Mouse (Mus musculus): ENCODE measurements around the gene Ip6k2. TPM values are rescaled to one million over a fixed set of nuclear protein-coding genes. Genes with fewer than 3 reads are reported as not detected.

Gene Ip6k2
- 22.3 and 29.4 TPM in 2 replicates for polyA plus RNA-seq (2021; fragmentation: Nextera tagmentation)
- long read RNA-seq, experiment 1, transcript Ip6k2-207 (2 exons, 2,820 nt) = major isoform, 8 of 21 reads
- long read RNA-seq, experiment 1, partial matches to known transcripts = 1 of 21 reads
- long read RNA-seq, experiment 1, other reads (novel, unspliced or antisense) = 5 of 21 reads
- long read RNA-seq, experiment 2, transcript Ip6k2-204 (3 exons, 1,191 nt) = major isoform, 5 of 19 reads
- long read RNA-seq, experiment 2, partial matches to known transcripts = 0 of 19 reads
- long read RNA-seq, experiment 2, other reads (novel, unspliced or antisense) = 8 of 19 reads

DNA sequence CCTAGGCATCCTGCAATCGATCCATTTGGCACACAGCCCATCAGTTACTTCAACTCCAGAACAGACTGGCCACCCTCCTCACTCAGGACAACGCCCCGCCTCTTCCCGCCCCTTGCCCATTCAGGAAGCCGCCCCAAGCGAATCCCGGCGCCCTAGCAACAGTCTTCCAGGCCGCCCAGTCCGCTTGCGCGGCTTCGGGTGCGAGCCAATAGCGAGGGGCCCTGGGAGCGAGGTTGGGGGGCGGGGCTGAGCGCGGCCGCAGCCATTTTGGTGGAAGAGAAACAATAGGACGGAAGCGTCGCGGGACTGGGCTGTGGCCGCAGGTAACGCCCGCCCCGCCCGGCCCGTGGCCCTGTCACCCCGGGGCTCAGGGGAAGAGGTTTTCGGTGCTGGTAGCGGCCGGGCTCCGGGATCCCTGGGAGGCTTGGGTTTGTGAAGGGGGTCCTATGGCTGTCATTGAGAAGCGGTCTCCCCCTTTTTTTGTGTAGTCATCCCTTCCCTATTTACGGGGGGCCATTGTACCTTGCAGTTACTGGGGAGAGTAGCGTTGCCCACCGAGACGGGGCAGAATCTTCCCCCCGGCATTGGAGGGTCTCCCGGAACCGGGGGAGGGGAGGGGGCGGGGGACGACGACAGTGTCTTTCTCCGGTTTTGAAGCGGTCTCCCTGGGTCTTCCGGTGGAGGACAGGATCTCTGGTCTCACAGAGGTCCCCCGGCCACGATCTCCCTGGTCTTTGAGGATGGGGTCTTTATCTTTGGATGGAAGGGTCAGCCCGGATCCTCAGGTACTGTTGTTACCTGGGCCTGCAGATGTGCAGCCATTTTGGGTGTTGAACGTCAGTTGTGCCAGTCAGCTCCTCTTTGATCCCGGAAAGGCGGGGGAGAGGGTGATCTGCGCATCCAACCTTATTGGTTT lies at the start of gene Ip6k2:
Gene Ip6k2 (plus strand): TSS at position 249 of the 916 bp plus-strand sequence.

DNA sequence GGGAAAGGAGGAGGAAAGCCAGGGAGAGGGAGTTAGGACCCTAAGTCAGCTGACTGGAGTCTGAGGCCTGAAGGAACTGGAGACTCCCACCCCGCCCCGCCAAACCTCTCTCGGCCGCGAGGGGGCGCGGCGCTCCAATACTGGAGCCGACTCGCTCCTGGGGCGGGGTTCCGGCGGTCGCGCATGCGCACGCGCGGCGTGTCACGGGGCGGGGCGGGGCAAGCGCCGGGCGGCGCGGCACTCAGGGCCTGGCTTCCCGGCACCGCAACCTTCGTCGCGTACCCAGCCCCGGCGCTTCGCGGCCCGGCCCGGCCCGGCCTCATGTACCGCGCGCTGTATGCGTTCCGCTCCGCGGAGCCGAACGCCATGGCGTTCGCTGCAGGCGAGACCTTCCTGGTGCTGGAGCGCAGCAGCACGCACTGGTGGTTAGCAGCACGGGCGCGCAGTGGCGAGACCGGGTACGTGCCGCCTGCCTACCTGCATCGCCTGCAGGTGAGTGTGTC lies 24.6 kb downstream of the Ip6k2 start, which contains the start of gene Nckipsd:
Gene Nckipsd (plus strand): TSS at position 206 of the 503 bp plus-strand sequence.

DNA sequence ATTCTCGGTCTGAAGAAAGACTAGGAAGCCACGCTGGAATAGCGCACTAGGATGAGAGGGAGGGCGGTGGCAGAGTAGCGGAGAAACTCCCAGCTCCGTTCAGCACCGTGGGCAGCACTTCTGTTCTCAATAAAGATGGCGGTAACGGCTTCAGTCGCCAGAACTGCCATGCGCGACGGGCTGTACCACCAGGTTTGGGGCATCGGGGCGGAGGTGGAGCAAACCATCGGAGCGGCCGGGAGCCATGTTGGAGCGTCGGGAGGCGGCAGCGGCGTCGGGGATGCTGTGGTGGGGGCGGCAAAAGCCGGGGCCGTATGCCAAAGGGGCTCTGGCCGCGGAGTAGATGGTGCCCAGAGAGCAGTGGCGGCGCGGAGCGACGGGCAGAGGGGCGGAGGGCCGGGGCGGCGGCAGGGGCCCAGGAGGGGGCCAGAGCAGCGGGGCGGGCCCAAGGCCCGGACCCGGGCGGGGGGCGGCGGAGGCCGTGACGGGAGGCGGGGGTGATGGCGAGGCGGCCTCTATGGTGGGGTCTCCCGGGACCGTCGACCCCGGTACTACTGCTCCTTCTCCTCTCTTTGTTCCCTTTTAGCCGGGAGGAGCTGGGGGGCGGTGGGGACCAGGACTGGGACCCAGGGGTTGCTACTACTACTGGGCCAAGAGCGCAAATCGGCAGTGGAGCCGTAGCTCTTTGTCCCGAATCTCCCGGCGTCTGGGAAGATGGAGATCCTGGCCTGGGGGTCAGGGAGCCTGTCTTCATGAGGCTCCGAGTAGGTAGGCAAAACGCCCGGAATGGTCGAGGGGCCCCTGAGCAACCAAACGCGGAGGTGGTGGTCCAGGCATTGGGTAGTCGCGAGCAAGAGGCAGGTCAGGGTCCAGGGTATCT lies 42.5 kb downstream of the Ip6k2 start, which contains the start of gene Celsr3:
Gene Celsr3 (plus strand): TSS at position 501 of the 880 bp plus-strand sequence.

DNA sequence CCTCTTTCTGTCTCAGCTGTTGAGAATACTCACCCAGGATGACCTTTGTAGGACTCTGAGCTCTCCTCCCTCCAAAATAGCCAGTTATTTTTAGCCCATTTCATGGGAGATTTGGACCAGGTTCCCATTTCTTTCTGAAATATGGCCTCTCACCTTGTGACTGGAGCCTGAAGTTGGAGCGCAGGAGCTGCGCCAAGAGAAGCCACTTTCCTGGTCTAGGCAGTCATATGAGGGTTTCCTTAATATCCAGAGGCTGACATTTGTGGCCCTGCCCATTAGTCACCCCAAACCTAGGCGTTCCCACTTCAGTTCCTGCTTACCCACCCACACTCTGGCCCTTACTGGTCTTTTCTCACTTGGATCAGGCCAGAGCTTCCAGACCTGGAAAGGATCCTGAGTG lies 69.4 kb downstream of the Ip6k2 start, which contains the start of gene Slc26a6:
Gene Slc26a6 (plus strand): TSS at position 308 of the 400 bp plus-strand sequence.

Other genes with a start within 250 kb of the Ip6k2 start
- gene Impdh2, start 223.5 kb upstream of the Ip6k2 start, polyA plus RNA-seq (2021; fragmentation: Nextera tagmentation) = 54.1 and 56.5 TPM in 2 replicates
- gene Ndufaf3, start 216.4 kb upstream of the Ip6k2 start, polyA plus RNA-seq (2021; fragmentation: Nextera tagmentation) = 130 and 156 TPM in 2 replicates
- gene Dalrd3, start 213.9 kb upstream of the Ip6k2 start, polyA plus RNA-seq (2021; fragmentation: Nextera tagmentation) = 79.3 and 89.5 TPM in 2 replicates
- 34.9 and 43.3 TPM in 2 replicates for gene Wdr6, start 205.1 kb upstream of the Ip6k2 start, polyA plus RNA-seq (2021; fragmentation: Nextera tagmentation)
- 125 and 139 TPM in 2 replicates for gene P4htm, start 186.1 kb upstream of the Ip6k2 start, polyA plus RNA-seq (2021; fragmentation: Nextera tagmentation)
- gene Arih2, start 134.4 kb upstream of the Ip6k2 start, polyA plus RNA-seq (2021; fragmentation: Nextera tagmentation) = 16.5 and 22.1 TPM in 2 replicates
- gene Slc25a20, start 121.7 kb upstream of the Ip6k2 start, polyA plus RNA-seq (2021; fragmentation: Nextera tagmentation) = 8.5 and 11.6 TPM in 2 replicates
- 7.0 and 16.0 TPM in 2 replicates for gene Prkar2a, start 94.5 kb upstream of the Ip6k2 start, polyA plus RNA-seq (2021; fragmentation: Nextera tagmentation)
- gene Nckipsd, start 24.6 kb downstream of the Ip6k2 start, polyA plus RNA-seq (2021; fragmentation: Nextera tagmentation) = 39.1 and 47.3 TPM in 2 replicates
- 2.2 and 3.1 TPM in 2 replicates for gene Celsr3, start 42.5 kb downstream of the Ip6k2 start, polyA plus RNA-seq (2021; fragmentation: Nextera tagmentation)
- gene Slc26a6, start 69.5 kb downstream of the Ip6k2 start, polyA plus RNA-seq (2021; fragmentation: Nextera tagmentation) = 5.9 and 8.2 TPM in 2 replicates
- gene Tmem89, start 130.8 kb downstream of the Ip6k2 start, polyA plus RNA-seq (2021; fragmentation: Nextera tagmentation) = 0.72 and 1.1 TPM in 2 replicates
- gene Uqcrc1, start 152.8 kb downstream of the Ip6k2 start, polyA plus RNA-seq (2021; fragmentation: Nextera tagmentation) = 529 and 727 TPM in 2 replicates
- 0.01 TPM in 1 of 2 replicates, not detected in the other for gene Col7a1, start 169.8 kb downstream of the Ip6k2 start, polyA plus RNA-seq (2021; fragmentation: Nextera tagmentation)
- not detected in 2 replicates for gene Ucn2, start 202.2 kb downstream of the Ip6k2 start, polyA plus RNA-seq (2021; fragmentation: Nextera tagmentation)
- gene Pfkfb4, start 208.0 kb downstream of the Ip6k2 start, polyA plus RNA-seq (2021; fragmentation: Nextera tagmentation) = 5.0 and 6.6 TPM in 2 replicates